Mouse (Mus musculus) right cerebral cortex, adult 18-20 months (tissue): ENCODE measurements around the gene Chst3.
"Not testable (repeated sequence)": the region's sequence is repeated elsewhere in the genome, so short reads cannot be mapped to it uniquely, and the experiment has no call there.

ENCODE experiments used
- DNase-seq: peaks from one replicate; pipeline ENCODE4 v3.0.0; 2022; ENCODE audit warnings: mixed read lengths

Gene Chst3

GRCm38 (mm10) chr10:60230321-60231088 lies 11.4 kb upstream of the Chst3 start:
- no peak for DNase-seq

- no peak for DNase-seq
Observed at GRCm38 (mm10) chr10:60229113-60229512, 10.1 kb upstream of the Chst3 start.

GRCm38 (mm10) chr10:60227666-60228065 lies 8.6 kb upstream of the Chst3 start:
- DNase-seq = no peak

- DNase-seq = no peak
Observed at GRCm38 (mm10) chr10:60224601-60225000, 5.5 kb upstream of the Chst3 start.

GRCm38 (mm10) chr10:60221571-60222259 lies 2.7 kb upstream of the Chst3 start:
- not testable (repeated sequence) for DNase-seq

GRCm38 (mm10) chr10:60220607-60221006 lies 1.5 kb upstream of the Chst3 start:
- no peak for DNase-seq

GRCm38 (mm10) chr10:60220042-60220523 lies 1.0 kb upstream of the Chst3 start:
- DNase-seq = no peak

- no peak for DNase-seq
Observed at GRCm38 (mm10) chr10:60218033-60218590, 948 bp downstream of the Chst3 start.

GRCm38 (mm10) chr10:60216331-60217095 lies 2.5 kb downstream of the Chst3 start:
- no peak for DNase-seq

- DNase-seq = peak; percentile 83
Observed at GRCm38 (mm10) chr10:60215077-60215960, 3.7 kb downstream of the Chst3 start.

- DNase-seq = peak; percentile 43
Observed at GRCm38 (mm10) chr10:60212589-60213379, 6.3 kb downstream of the Chst3 start.

GRCm38 (mm10) chr10:60211501-60212005 lies 7.5 kb downstream of the Chst3 start:
- no peak for DNase-seq

GRCm38 (mm10) chr10:60210468-60210867 lies 8.6 kb downstream of the Chst3 start:
- DNase-seq = peak; percentile 28

GRCm38 (mm10) chr10:60209237-60209636 lies 9.8 kb downstream of the Chst3 start:
- peak; percentile 88 for DNase-seq

GRCm38 (mm10) chr10:60207166-60207705 lies 11.8 kb downstream of the Chst3 start:
- DNase-seq = no peak

- no peak for DNase-seq
Observed at GRCm38 (mm10) chr10:60205601-60206241, 13.3 kb downstream of the Chst3 start.

GRCm38 (mm10) chr10:60202785-60203184 lies 16.3 kb downstream of the Chst3 start:
- peak; percentile 39 for DNase-seq

- DNase-seq = no peak
Observed at GRCm38 (mm10) chr10:60200996-60201395, 18.1 kb downstream of the Chst3 start.

- no peak for DNase-seq
Observed at GRCm38 (mm10) chr10:60199378-60199777, 19.7 kb downstream of the Chst3 start.

GRCm38 (mm10) chr10:60197406-60197821 lies 21.6 kb downstream of the Chst3 start:
- DNase-seq = no peak
